In genomic region chr16:4592909-4593875, GRCm38 (mm10) we compare ENCODE assay signal across 8 mouse cellular contexts. TPM values are rescaled to one million over a fixed set of nuclear protein-coding genes. Genes with fewer than 3 reads are reported as not detected.
DNase-seq lines count a peak whose midpoint lies in the region; ATAC-seq and TF ChIP-seq lines count a peak whose summit lies in the region.

No protein-coding gene starts in this region.

- WGBS in heart, embryonic 14.5 days: 14% methylated on average over 32 of the region's 32 CpGs
- 14% methylated on average over 32 of the region's 32 CpGs for WGBS in kidney, embryonic 15.5 days
- WGBS in lung, embryonic 14.5 days: 11% methylated on average over 32 of the region's 32 CpGs

- H3K36me3 ChIP-seq in ES-E14 (ENCODE audit: control insufficient read depth, insufficient read depth, low read length, poor library complexity, severe bottlenecking): no peaks in the 10 kb centered on the region
- peaks cover 21% of the 10 kb centered on the region for H3K36me3 ChIP-seq in heart, embryonic 14.5 days (ENCODE audit: control insufficient read depth, insufficient read depth, low read length)
- H3K36me3 ChIP-seq in kidney, embryonic 15.5 days: peaks cover 18% of the 10 kb centered on the region
- H3K36me3 ChIP-seq in lung, embryonic 14.5 days (ENCODE audit: insufficient read depth): peaks cover 5% of the 10 kb centered on the region; the same call in 1 of the 2 replicates

- no peaks in the 10 kb centered on the region for H3K9me3 ChIP-seq in ES-E14 (ENCODE audit: control insufficient read depth, insufficient read depth, low read depth, low read length)
- H3K9me3 ChIP-seq in heart, embryonic 14.5 days (ENCODE audit: control insufficient read depth, low read length): no peaks in the 10 kb centered on the region
- no peaks in the 10 kb centered on the region for H3K9me3 ChIP-seq in kidney, embryonic 15.5 days (replicated peaks)
- H3K9me3 ChIP-seq in lung, embryonic 14.5 days (ENCODE audit: low read depth, low read length): no peaks in the 10 kb centered on the region

- H3K27me3 ChIP-seq in heart, embryonic 14.5 days (ENCODE audit: control insufficient read depth, insufficient read depth, low read length): no peaks in the 10 kb centered on the region
- no peaks in the 10 kb centered on the region for H3K27me3 ChIP-seq in kidney, embryonic 15.5 days
- H3K27me3 ChIP-seq in lung, embryonic 14.5 days (ENCODE audit: insufficient read depth, low read length): no peaks in the 10 kb centered on the region

- peak; percentile 51 for ATAC-seq in common myeloid progenitor, adult 5-6 weeks (replicated peaks; ENCODE audit: low read depth, poor library complexity, severe bottlenecking)
- no peak for ATAC-seq in heart, embryonic 14.5 days (ENCODE audit: insufficient number of reproducible peaks, insufficient read depth, low FRiP score, low read depth)
- ATAC-seq in kidney, embryonic 15.5 days (replicated peaks; ENCODE audit: low FRiP score): no peak
- ATAC-seq in lung, embryonic 14.5 days (ENCODE audit: insufficient read depth): no peak

- H3K4me3 ChIP-seq in ES-E14 (ENCODE audit: insufficient read depth in 1 of 2, low read depth in 1 of 2, low read length in 2 of 2, poor library complexity in 1 of 2, severe bottlenecking in 1 of 2): peak overlapping the region; percentile 96
- peak overlapping the region; percentile 64 to 85 for H3K4me3 ChIP-seq in heart, embryonic 14.5 days (ENCODE audit: control insufficient read depth in 1 of 2, insufficient read depth in 1 of 2, low read depth in 1 of 2, low read length in 2 of 2)
- peak overlapping the region; percentile 79 for H3K4me3 ChIP-seq in kidney, embryonic 15.5 days (replicated peaks)
- H3K4me3 ChIP-seq in lung, embryonic 14.5 days (ENCODE audit: low read depth, low read length): peak overlapping the region; percentile 83

- in situ Hi-C loops in ES-E14 (cut with MboI; ENCODE audit: low sequenced_read_pairs in 2 of 2, unreplicated experiment in 2 of 2): no loop called here

- peak; percentile 59 for DNase-seq in adrenal gland, adult 2 months
- no peak for DNase-seq in adrenal gland, postnatal 4 days (ENCODE audit: low spot score in 2 of 2)
- DNase-seq in ES-E14 (ENCODE audit: low read depth, low spot score): no peak
- peak; percentile 85 for DNase-seq in lung, embryonic 14.5 days
- peak; percentile 86 for DNase-seq in retina, postnatal 1 day

- peaks cover 9 to 25% of the 10 kb centered on the region in 2 experiments for H3K4me1 ChIP-seq in ES-E14 (ENCODE audit: control insufficient read depth in 2 of 2, insufficient read depth in 2 of 2, low read length in 2 of 2, poor library complexity in 1 of 2)
- H3K4me1 ChIP-seq in heart, embryonic 14.5 days (ENCODE audit: control insufficient read depth in 2 of 2, insufficient read depth in 2 of 2, low read length in 2 of 2): peaks cover 34 to 36% of the 10 kb centered on the region in 2 experiments
- H3K4me1 ChIP-seq in kidney, embryonic 15.5 days: peaks cover 56% of the 10 kb centered on the region
- peaks cover 16% of the 10 kb centered on the region for H3K4me1 ChIP-seq in lung, embryonic 14.5 days (ENCODE audit: insufficient read depth)

- H3K27ac ChIP-seq in ES-E14 (ENCODE audit: insufficient read depth, low read depth, low read length, poor library complexity, severe bottlenecking): peak overlapping the region; percentile 78; the same call in 1 of the 2 replicates
- peak overlapping the region; percentile 94 to 96 for H3K27ac ChIP-seq in heart, embryonic 14.5 days (replicated peaks in 1 of 2; ENCODE audit: control insufficient read depth in 1 of 2, insufficient read depth in 1 of 2, low read depth in 2 of 2, low read length in 2 of 2)
- peak overlapping the region; percentile 97 for H3K27ac ChIP-seq in kidney, embryonic 15.5 days
- peak overlapping the region; percentile 94 for H3K27ac ChIP-seq in lung, embryonic 14.5 days (ENCODE audit: low read depth)

- TF ChIP-seq CTCF in lung, embryonic 14.5 days (IDR thresholded peaks at IDR 0.05; ENCODE audit: low read depth): peak; percentile 64

- peak overlapping the region; percentile 91 for H3K4me2 ChIP-seq in heart, embryonic 14.5 days (ENCODE audit: low read length)
- peak overlapping the region; percentile 88 for H3K4me2 ChIP-seq in kidney, embryonic 15.5 days
- peak overlapping the region; percentile 88 for H3K4me2 ChIP-seq in lung, embryonic 14.5 days

- H3K9ac ChIP-seq in ES-E14 (ENCODE audit: insufficient read depth, low read depth, low read length, poor library complexity, severe bottlenecking): peak overlapping the region; percentile 69
- H3K9ac ChIP-seq in heart, embryonic 14.5 days (ENCODE audit: low read length): peak overlapping the region; percentile 96
- peak overlapping the region; percentile 92 for H3K9ac ChIP-seq in kidney, embryonic 15.5 days
- peak overlapping the region; percentile 86 for H3K9ac ChIP-seq in lung, embryonic 14.5 days

TF ChIP-seq in ES-E14, 5 proteins besides CTCF, POLR2A, EP300 and RAD21:
- no peak for TF ChIP-seq MAFK (IDR thresholded peaks at IDR 0.05; ENCODE audit: insufficient read depth, low read depth, low read length)
- no peak for TF ChIP-seq ZNF384 (IDR thresholded peaks at IDR 0.05; ENCODE audit: low read depth, low read length)
- TF ChIP-seq HCFC1 (IDR thresholded peaks at IDR 0.05; ENCODE audit: borderline replicate concordance, insufficient read depth, low read length): no peak
- no peak for TF ChIP-seq CHD2 (IDR thresholded peaks at IDR 0.05; ENCODE audit: low read depth, low read length)
- TF ChIP-seq ZC3H11A (IDR thresholded peaks at IDR 0.05; ENCODE audit: borderline replicate concordance, low read depth, low read length): no peak

RNA-seq across cellular contexts. Expression of gene Glis2, which starts 1.3 kb away (rescaled TPM):
- 10 to 100 TPM; 17.3 to 27.4 TPM for total RNA-seq in adrenal gland, adult 2 months (2021)
- 28.9 and 29.3 TPM in 2 replicates for polyA plus RNA-seq in adrenal gland, adult 2 months (2012; rRNA removed)
- 10 to 100 TPM; 66.0 to 77.7 TPM for total RNA-seq in adrenal gland, postnatal 4 days (2021)
- total RNA-seq in ES-E14 (2012; rRNA removed): 18.2 and 19.6 TPM in 2 replicates
- total RNA-seq in common myeloid progenitor, adult 5-6 weeks (2017): 2.9 and 5.8 TPM in 2 replicates
- polyA plus RNA-seq in heart, embryonic 14.5 days (2014; fragmentation: Nextera tagmentation; extraction: Ambion mirVana): 17.8 and 21.4 TPM in 2 replicates
- 41.2 and 43.8 TPM in 2 replicates for polyA plus RNA-seq in kidney, embryonic 15.5 days (2015; fragmentation: Nextera tagmentation; extraction: Ambion mirVana)
- polyA plus RNA-seq in lung, embryonic 14.5 days (2014; fragmentation: Nextera tagmentation; extraction: Ambion mirVana): 24.4 and 29.2 TPM in 2 replicates

RNA-seq across cellular contexts. Expression of gene Pam16, which starts 31.6 kb away (rescaled TPM):
- 100 to 1,000 TPM; 104 to 111 TPM for total RNA-seq in adrenal gland, adult 2 months (2021)
- 16.0 and 33.4 TPM in 2 replicates for polyA plus RNA-seq in adrenal gland, adult 2 months (2012; rRNA removed)
- 10 to 100 TPM; 68.8 to 72.6 TPM for total RNA-seq in adrenal gland, postnatal 4 days (2021)
- total RNA-seq in ES-E14 (2012; rRNA removed): 127 and 131 TPM in 2 replicates
- total RNA-seq in common myeloid progenitor, adult 5-6 weeks (2017): 8.3 and 11.1 TPM in 2 replicates
- polyA plus RNA-seq in heart, embryonic 14.5 days (2014; fragmentation: Nextera tagmentation; extraction: Ambion mirVana): 157 and 165 TPM in 2 replicates
- polyA plus RNA-seq in kidney, embryonic 15.5 days (2015; fragmentation: Nextera tagmentation; extraction: Ambion mirVana): 90.1 and 92.6 TPM in 2 replicates
- 81.9 and 86.3 TPM in 2 replicates for polyA plus RNA-seq in lung, embryonic 14.5 days (2014; fragmentation: Nextera tagmentation; extraction: Ambion mirVana)

RNA-seq across cellular contexts. Expression of gene Tfap4, which starts 33.5 kb away (rescaled TPM):
- total RNA-seq in adrenal gland, adult 2 months (2021): 1 to 10 TPM; 3.8 to 6.7 TPM
- polyA plus RNA-seq in adrenal gland, adult 2 months (2012; rRNA removed): 3.6 and 4.0 TPM in 2 replicates
- total RNA-seq in adrenal gland, postnatal 4 days (2021): 10 to 100 TPM; 16.6 to 19.2 TPM
- total RNA-seq in ES-E14 (2012; rRNA removed): 15.4 and 19.0 TPM in 2 replicates
- 53.1 and 60.7 TPM in 2 replicates for total RNA-seq in common myeloid progenitor, adult 5-6 weeks (2017)
- polyA plus RNA-seq in heart, embryonic 14.5 days (2014; fragmentation: Nextera tagmentation; extraction: Ambion mirVana): 2.5 and 4.1 TPM in 2 replicates
- polyA plus RNA-seq in kidney, embryonic 15.5 days (2015; fragmentation: Nextera tagmentation; extraction: Ambion mirVana): 24.6 and 25.7 TPM in 2 replicates
- polyA plus RNA-seq in lung, embryonic 14.5 days (2014; fragmentation: Nextera tagmentation; extraction: Ambion mirVana): 23.0 and 24.1 TPM in 2 replicates

RNA-seq across cellular contexts. Expression of gene Vasn, which starts 46.5 kb away (rescaled TPM):
- total RNA-seq in adrenal gland, adult 2 months (2021): 10 to 100 TPM in 1 of 2 experiments, 1 to 10 TPM in 1; 8.4 to 15.4 TPM
- 28.1 and 30.9 TPM in 2 replicates for polyA plus RNA-seq in adrenal gland, adult 2 months (2012; rRNA removed)
- total RNA-seq in adrenal gland, postnatal 4 days (2021): 10 to 100 TPM; 15.7 to 18.8 TPM
- 8.7 and 11.2 TPM in 2 replicates for total RNA-seq in ES-E14 (2012; rRNA removed)
- 0.10 and 0.46 TPM in 2 replicates for total RNA-seq in common myeloid progenitor, adult 5-6 weeks (2017)
- 11.9 and 12.8 TPM in 2 replicates for polyA plus RNA-seq in heart, embryonic 14.5 days (2014; fragmentation: Nextera tagmentation; extraction: Ambion mirVana)
- polyA plus RNA-seq in kidney, embryonic 15.5 days (2015; fragmentation: Nextera tagmentation; extraction: Ambion mirVana): 22.7 and 23.5 TPM in 2 replicates
- 23.1 and 23.5 TPM in 2 replicates for polyA plus RNA-seq in lung, embryonic 14.5 days (2014; fragmentation: Nextera tagmentation; extraction: Ambion mirVana)

RNA-seq across cellular contexts. Expression of gene Dnaja3, which starts 46.6 kb away (rescaled TPM):
- total RNA-seq in adrenal gland, adult 2 months (2021): 100 to 1,000 TPM; 122 to 148 TPM
- polyA plus RNA-seq in adrenal gland, adult 2 months (2012; rRNA removed): 33.2 and 37.5 TPM in 2 replicates
- total RNA-seq in adrenal gland, postnatal 4 days (2021): 10 to 100 TPM; 78.6 to 83.5 TPM
- total RNA-seq in ES-E14 (2012; rRNA removed): 45.5 and 53.2 TPM in 2 replicates
- total RNA-seq in common myeloid progenitor, adult 5-6 weeks (2017): 55.8 and 68.1 TPM in 2 replicates
- 68.9 and 70.3 TPM in 2 replicates for polyA plus RNA-seq in heart, embryonic 14.5 days (2014; fragmentation: Nextera tagmentation; extraction: Ambion mirVana)
- 77.7 and 81.4 TPM in 2 replicates for polyA plus RNA-seq in kidney, embryonic 15.5 days (2015; fragmentation: Nextera tagmentation; extraction: Ambion mirVana)
- 58.7 and 59.3 TPM in 2 replicates for polyA plus RNA-seq in lung, embryonic 14.5 days (2014; fragmentation: Nextera tagmentation; extraction: Ambion mirVana)

Comparison
In these comparisons a context has a peak if more than half of its experiments do, and no peak if none do; other contexts are left out.
1. DNase-seq: peak in adrenal gland, adult 2 months (single experiment), lung, embryonic 14.5 days (single experiment) and retina, postnatal 1 day (single experiment); none in adrenal gland, postnatal 4 days (0 of 2) and ES-E14 (single experiment).
2. Peak in every context shown above with its lines, with median percentiles within 50 percentile points of each other: H3K27ac ChIP-seq, H3K4me3 ChIP-seq, H3K9ac ChIP-seq and H3K4me2 ChIP-seq.